Mouse (Mus musculus) myocyte (in vitro differentiated cells): ENCODE measurements around the gene Tll2. TPM values are rescaled to one million over a fixed set of nuclear protein-coding genes. Genes with fewer than 3 reads are reported as not detected.
A peak's percentile ranks its signal among the peaks of the same experiment; 100 is the strongest.

Experiments used
- H3K27me3 ChIP-seq: one replicate; pipeline ENCODE4 v1.6.1; 2011; ENCODE audit not compliant: control insufficient read depth, insufficient read depth, insufficient read length
- H3K36me3 ChIP-seq: one replicate; pipeline ENCODE4 v1.6.1; 2011; ENCODE audit not compliant: control insufficient read depth, insufficient read depth
- H3K4me2 ChIP-seq: one replicate; pipeline ENCODE4 v1.6.1; 2011; ENCODE audit warnings: low read depth, control low read depth
- H3K4me3 ChIP-seq: one replicate; pipeline ENCODE4 v1.5.1; 2011; ENCODE audit warnings: mild to moderate bottlenecking, control low read depth, moderate library complexity
- H3K79me2 ChIP-seq: one replicate; pipeline ENCODE4 v1.6.1; 2011; ENCODE audit not compliant: control insufficient read depth, insufficient read depth
- H3ac ChIP-seq: one replicate; pipeline ENCODE4 v1.6.1; 2011; ENCODE audit not compliant: control insufficient read depth, insufficient read length
- CEBPB ChIP-seq: IDR thresholded peaks from 2 replicates; pipeline ENCODE4 v1.6.1; 2011; ENCODE audit warnings: mild to moderate bottlenecking, moderate library complexity; ENCODE audit not compliant: poor library complexity, insufficient read depth, severe bottlenecking
- E2F4 ChIP-seq: IDR thresholded peaks from one replicate; pipeline ENCODE4 v1.6.1; 2011; ENCODE audit warnings: mild to moderate bottlenecking, control low read depth, moderate library complexity; ENCODE audit not compliant: insufficient read depth
- MAX ChIP-seq: IDR thresholded peaks from one replicate; pipeline ENCODE4 v1.6.1; 2011; ENCODE audit warnings: low read depth, mild to moderate bottlenecking, control low read depth
- MYOD1 ChIP-seq, 3 experiments: IDR thresholded peaks; one replicate each; pipeline ENCODE4 v1.6.1; 2011; ENCODE audit warnings: control low read depth in 2 of 3, low read depth in 2 of 3, mild to moderate bottlenecking in 2 of 3, moderate library complexity in 1 of 3; ENCODE audit not compliant: insufficient read length in 2 of 3, control insufficient read depth in 1 of 3
- MYOG ChIP-seq, 3 experiments: IDR thresholded peaks; one replicate each; pipeline ENCODE4 v1.6.1; 2011; ENCODE audit warnings: control low read depth in 2 of 3, low read depth in 2 of 3, mild to moderate bottlenecking in 2 of 3; ENCODE audit not compliant: insufficient read length in 2 of 3, control insufficient read depth in 1 of 3, insufficient read depth in 1 of 3
- POLR2A ChIP-seq: IDR thresholded peaks from one replicate; pipeline ENCODE4 v1.6.1; 2011; ENCODE audit warnings: low read depth, mild to moderate bottlenecking, control low read depth, moderate library complexity; ENCODE audit not compliant: insufficient read length
- POLR2AphosphoS2 ChIP-seq: IDR thresholded peaks from one replicate; pipeline ENCODE4 v1.6.1; 2011; ENCODE audit warnings: low read depth, control low read depth; ENCODE audit not compliant: insufficient read length
- REST ChIP-seq: IDR thresholded peaks from one replicate; pipeline ENCODE4 v1.6.1; 2011; ENCODE audit warnings: mild to moderate bottlenecking, control low read depth, moderate library complexity; ENCODE audit not compliant: insufficient read depth, insufficient read length
- SRF ChIP-seq: IDR thresholded peaks from one replicate; pipeline ENCODE4 v1.6.1; 2011; ENCODE audit warnings: low read depth; ENCODE audit not compliant: control insufficient read depth, insufficient read length
- TCF12 ChIP-seq: IDR thresholded peaks from one replicate; pipeline ENCODE4 v1.6.1; 2011; ENCODE audit warnings: mild to moderate bottlenecking, control low read depth; ENCODE audit not compliant: poor library complexity, insufficient read depth, severe bottlenecking
- TCF3 ChIP-seq: IDR thresholded peaks from one replicate; pipeline ENCODE4 v1.6.1; 2011; ENCODE audit warnings: low read depth, control low read depth; ENCODE audit not compliant: insufficient read length
- USF1 ChIP-seq: IDR thresholded peaks from one replicate; pipeline ENCODE4 v1.6.1; 2011; ENCODE audit warnings: low read depth, mild to moderate bottlenecking, control low read depth, moderate library complexity
- polyA plus RNA-seq: library from polyadenylated mRNA; unstranded; fragments of >200 nt; fragmentation: generic; extraction: Trizol; gene quantifications from one replicate; pipeline ENCODE4 v1.2.1, GENCODE M21; 2012; ENCODE audit warnings: missing spikeins

Tll2 gene
- polyA plus RNA-seq, 1 experiment = not detected

GRCm38 (mm10) chr19:41154681-41155080 lies 52.0 kb downstream of the Tll2 start:
- Histone ChIP-seq H3K4me3 (no peak overlapping the region), H3K36me3 (no peaks in the 10 kb centered on the region), H3K79me2 (no peaks in the 10 kb centered on the region), H3ac (no peak overlapping the region), H3K27me3 (peaks cover 13% of the 10 kb centered on the region), H3K4me2 (no peak overlapping the region)
- no peak for TF ChIP-seq MYOG (IDR thresholded peaks at IDR 0.05; ENCODE audit: control insufficient read depth in 1 of 3, insufficient read depth in 1 of 3, insufficient read length in 2 of 3, low read depth in 2 of 3)
- TF ChIP-seq POLR2AphosphoS2 = no peak

GRCm38 (mm10) chr19:41152462-41152861 lies 54.2 kb downstream of the Tll2 start:
- TF ChIP-seq REST (no peak), USF1 (peak; percentile 34), TCF12 (no peak)
- H3K4me2 ChIP-seq = no peak overlapping the region
- H3ac ChIP-seq = no peak overlapping the region
- no peak overlapping the region for H3K4me3 ChIP-seq
- H3K27me3 ChIP-seq = peaks cover 12% of the 10 kb centered on the region
- no peaks in the 10 kb centered on the region for H3K79me2 ChIP-seq
- no peaks in the 10 kb centered on the region for H3K36me3 ChIP-seq

DNA sequence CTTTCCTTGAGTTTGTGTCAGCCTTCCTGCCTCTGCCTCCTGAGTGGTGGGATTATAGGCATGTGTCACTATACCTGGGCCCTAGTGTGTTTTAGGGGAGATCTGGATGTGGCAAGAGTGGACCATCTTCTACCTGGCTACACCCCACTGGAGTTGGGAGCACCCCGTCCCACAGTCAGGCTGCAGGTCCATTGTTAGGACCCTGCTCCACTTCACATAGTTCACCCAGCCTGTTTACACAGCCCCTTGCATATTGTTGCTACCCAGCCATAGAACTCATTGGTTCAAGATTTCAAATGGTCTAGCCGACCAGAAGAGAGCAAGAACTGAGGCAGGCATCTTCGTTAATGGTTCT lies 54.6 kb downstream of the Tll2 start:
- no peak for TF ChIP-seq TCF3
- no peak for TF ChIP-seq CEBPB
- TF ChIP-seq POLR2A = no peak
- TF ChIP-seq MYOG (IDR thresholded peaks at IDR 0.05; ENCODE audit: control insufficient read depth in 1 of 3, insufficient read depth in 1 of 3, insufficient read length in 2 of 3, low read depth in 2 of 3) = no peak
- no peak for TF ChIP-seq REST
- TF ChIP-seq MAX = no peak
- no peak for TF ChIP-seq E2F4
- TF ChIP-seq MYOD1 (IDR thresholded peaks at IDR 0.05; ENCODE audit: control insufficient read depth in 1 of 3, insufficient read length in 2 of 3, low read depth in 2 of 3) = no peak
- TF ChIP-seq USF1 = no peak
- no peak for TF ChIP-seq POLR2AphosphoS2
- no peak for TF ChIP-seq SRF
- no peak for TF ChIP-seq TCF12
- Histone ChIP-seq H3ac (no peak overlapping the region), H3K4me2 (no peak overlapping the region), H3K27me3 (peaks cover 12% of the 10 kb centered on the region), H3K36me3 (no peaks in the 10 kb centered on the region), H3K79me2 (no peaks in the 10 kb centered on the region), H3K4me3 (no peak overlapping the region)

DNA sequence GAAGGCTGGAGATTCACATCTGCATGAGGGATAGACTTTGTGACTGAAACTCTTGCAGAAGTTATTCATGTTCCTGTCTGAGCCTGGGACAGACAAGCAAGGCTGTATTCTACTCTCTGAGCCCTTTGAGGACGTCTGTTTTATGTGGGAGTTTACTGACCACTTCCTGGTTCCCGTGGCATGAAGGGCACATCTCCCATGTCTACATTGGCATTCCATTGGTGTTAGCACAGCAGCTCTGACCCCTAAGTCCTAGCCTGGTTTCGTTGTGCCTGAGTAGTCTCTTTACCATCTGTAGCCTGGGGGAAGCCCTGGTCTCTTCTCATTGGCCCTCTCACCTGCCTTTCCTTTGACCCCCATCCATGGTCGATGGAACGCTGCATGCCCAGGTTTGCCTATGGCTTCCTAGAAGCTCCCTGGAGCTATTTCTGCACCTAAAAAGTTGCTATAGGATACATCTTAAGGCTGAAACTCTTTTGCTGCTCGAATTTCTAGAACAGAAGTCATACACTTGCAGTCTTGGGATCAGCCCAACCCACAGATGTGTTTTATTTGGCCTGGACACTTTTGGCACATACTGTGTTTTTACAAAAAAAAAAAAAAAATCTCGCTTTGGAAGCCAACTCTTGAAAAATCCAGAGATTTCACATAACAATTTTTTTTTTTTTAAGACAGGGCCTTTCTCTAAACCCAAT lies 55.2 kb downstream of the Tll2 start:
- Histone ChIP-seq H3K79me2 (no peaks in the 10 kb centered on the region), H3K4me3 (no peak overlapping the region), H3K4me2 (no peak overlapping the region), H3K36me3 (no peaks in the 10 kb centered on the region), H3ac (no peak overlapping the region), H3K27me3 (peaks cover 12% of the 10 kb centered on the region)
- TF ChIP-seq SRF = no peak
- TF ChIP-seq MYOG (IDR thresholded peaks at IDR 0.05; ENCODE audit: control insufficient read depth in 1 of 3, insufficient read depth in 1 of 3, insufficient read length in 2 of 3, low read depth in 2 of 3) = no peak
- TF ChIP-seq USF1 = no peak
- no peak for TF ChIP-seq REST
- no peak for TF ChIP-seq CEBPB
- TF ChIP-seq TCF3 = no peak
- no peak for TF ChIP-seq E2F4
- TF ChIP-seq MYOD1 (IDR thresholded peaks at IDR 0.05; ENCODE audit: control insufficient read depth in 1 of 3, insufficient read length in 2 of 3, low read depth in 2 of 3) = no peak

GRCm38 (mm10) chr19:41140961-41141360 lies 65.7 kb downstream of the Tll2 start:
- Histone ChIP-seq H3K4me2 (no peak overlapping the region), H3K27me3 (no peaks in the 10 kb centered on the region)
- TF ChIP-seq MYOG (IDR thresholded peaks at IDR 0.05; ENCODE audit: control insufficient read depth in 1 of 3, insufficient read depth in 1 of 3, insufficient read length in 2 of 3, low read depth in 2 of 3) = no peak
- TF ChIP-seq TCF3 = no peak
- no peak for TF ChIP-seq TCF12
- TF ChIP-seq E2F4 = no peak
- TF ChIP-seq POLR2A = no peak
- TF ChIP-seq SRF = no peak
- TF ChIP-seq REST = no peak
- no peak for TF ChIP-seq MYOD1 (IDR thresholded peaks at IDR 0.05; ENCODE audit: control insufficient read depth in 1 of 3, insufficient read length in 2 of 3, low read depth in 2 of 3)
- TF ChIP-seq USF1 = no peak
- no peak for TF ChIP-seq MAX
- no peak for TF ChIP-seq CEBPB
- no peak for TF ChIP-seq POLR2AphosphoS2

More at GRCm38 (mm10) chr19:41140961-41141360, 65.7 kb downstream of the Tll2 start:
- H3K36me3 ChIP-seq = no peaks in the 10 kb centered on the region
- no peak overlapping the region for H3K4me3 ChIP-seq
- no peaks in the 10 kb centered on the region for H3K79me2 ChIP-seq
- H3ac ChIP-seq = no peak overlapping the region
